Mouse (Mus musculus) liver, embryonic 11.5 days (tissue): Measurements from ENCODE around the gene Tdrd6. TPM values are rescaled to one million over a fixed set of nuclear protein-coding genes. Genes with fewer than 3 reads are reported as not detected.
A peak's percentile ranks its signal among the peaks of the same experiment; 100 is the strongest.

Experiments
- ATAC-seq: fragments of 200-750 bp; cut with Nextera tagmentation; replicated peaks from 2 replicates; pipeline ENCODE4 v1.8.0; 2017; ENCODE audit warnings: moderate number of reproducible peaks, mild to moderate bottlenecking, moderate TSS enrichment, moderate library complexity; ENCODE audit not compliant: low FRiP score
- DNase-seq: peaks from one replicate; pipeline ENCODE4 v3.0.0-alpha.2; 2017; ENCODE audit warnings: low spot score
- H3K27ac ChIP-seq: fragments of 300-500 bp; sonication (generic); 2 replicates; pipeline ENCODE4 v1.5.1; 2014; ENCODE audit warnings: mild to moderate bottlenecking, low read depth, low read length, control low read depth
- H3K27me3 ChIP-seq: fragments of 300-500 bp; sonication (generic); replicated peaks from 2 replicates; pipeline ENCODE4 v1.6.1; 2014; ENCODE audit warnings: low read length, mixed read lengths; ENCODE audit not compliant: control insufficient read depth, insufficient read depth
- H3K36me3 ChIP-seq: fragments of 300-500 bp; sonication (generic); 2 replicates; pipeline ENCODE4 v1.6.1; 2014; ENCODE audit warnings: mild to moderate bottlenecking, low read length, moderate library complexity, mixed read lengths; ENCODE audit not compliant: control insufficient read depth, insufficient read depth
- H3K4me1 ChIP-seq: fragments of 300-500 bp; sonication (generic); replicated peaks from 2 replicates; pipeline ENCODE4 v1.6.1; 2014; ENCODE audit warnings: low read length, mixed read lengths; ENCODE audit not compliant: control insufficient read depth, insufficient read depth
- H3K4me2 ChIP-seq: fragments of 300-500 bp; sonication (generic); 2 replicates; pipeline ENCODE4 v1.6.1; 2014; ENCODE audit warnings: mild to moderate bottlenecking, control low read depth, moderate library complexity
- H3K4me3 ChIP-seq: fragments of 300-500 bp; sonication (generic); 2 replicates; pipeline ENCODE4 v1.5.1; 2014; ENCODE audit warnings: low read depth, low read length, control low read depth
- H3K9ac ChIP-seq: fragments of 300-500 bp; sonication (generic); 2 replicates; pipeline ENCODE4 v1.6.1; 2014; ENCODE audit warnings: low read depth, low read length, control low read depth
- H3K9me3 ChIP-seq: fragments of 300-500 bp; sonication (generic); 2 replicates; pipeline ENCODE4 v1.6.1; 2016; ENCODE audit warnings: low read length, inconsistent platforms, mixed read lengths; ENCODE audit not compliant: control insufficient read depth
- whole genome bisulfite sequencing: fragments of 180-500 bp; shearing (Covaris S2); extraction: QIAGEN DNeasy Blood & Tissue Kit; methylation state at CpG from one replicate; pipeline ENCODE4 v1.1.7; 2014; 5-methylcytosine and 5-hydroxymethylcytosine counted together
- polyA plus RNA-seq: library from polyadenylated mRNA; unstranded; fragments of >200 nt; fragmentation: Nextera tagmentation; extraction: Ambion mirVana; gene quantifications from 2 replicates; pipeline ENCODE4 v1.2.1, GENCODE M21; 2014

Gene Tdrd6
- polyA plus RNA-seq, 1 experiment from 2014 or later = 0.15 TPM

DNA sequence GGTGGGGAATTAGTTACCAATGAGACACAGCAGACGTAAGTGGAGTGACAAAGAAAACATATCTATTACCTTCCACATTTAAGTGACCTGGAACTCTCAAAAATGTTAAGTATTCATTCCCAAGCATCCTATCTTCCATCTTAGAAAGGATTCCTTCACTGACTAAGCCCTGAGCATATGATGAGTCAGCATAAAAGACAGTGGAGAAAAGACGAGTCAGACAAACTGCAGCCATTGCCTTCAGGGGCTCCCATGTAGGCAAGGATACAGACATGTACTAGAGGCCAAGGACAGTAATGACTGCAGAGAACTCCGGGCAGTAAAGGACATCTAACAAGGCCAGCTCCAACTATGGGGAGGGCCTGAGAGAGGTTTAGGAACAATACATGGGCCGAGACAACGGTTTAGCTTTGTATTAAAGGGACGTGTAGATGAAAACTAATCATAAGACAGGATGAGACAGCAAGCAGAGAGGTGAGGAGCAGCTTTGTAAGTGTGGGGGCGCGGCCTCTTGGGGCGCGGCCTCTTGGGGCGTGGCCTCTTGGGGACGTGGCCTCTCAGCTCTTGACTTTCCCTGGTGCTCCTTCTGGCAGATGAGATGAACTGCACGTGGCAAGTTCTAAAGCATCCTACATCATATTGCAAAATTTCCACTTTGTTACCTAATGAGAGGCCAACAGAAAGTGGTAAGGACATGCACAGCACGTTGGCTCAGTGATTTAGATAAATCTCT, 21.4 kb upstream of the Tdrd6 start:
- Histone ChIP-seq H3K9me3 (no peaks in the 10 kb centered on the region), H3K9ac (no peak overlapping the region), H3K4me2 (no peak overlapping the region), H3K4me1 (no peaks in the 10 kb centered on the region), H3K27me3 (no peaks in the 10 kb centered on the region), H3K4me3 (no peak overlapping the region), H3K36me3 (no peaks in the 10 kb centered on the region), H3K27ac (no peak overlapping the region)
- ATAC-seq (0 out of 2 replicates have a peak, but pooled peaks have one; percentile 45), DNase-seq (no peak)
- WGBS = 63% methylated on average over 14 of the region's 14 CpGs

DNA sequence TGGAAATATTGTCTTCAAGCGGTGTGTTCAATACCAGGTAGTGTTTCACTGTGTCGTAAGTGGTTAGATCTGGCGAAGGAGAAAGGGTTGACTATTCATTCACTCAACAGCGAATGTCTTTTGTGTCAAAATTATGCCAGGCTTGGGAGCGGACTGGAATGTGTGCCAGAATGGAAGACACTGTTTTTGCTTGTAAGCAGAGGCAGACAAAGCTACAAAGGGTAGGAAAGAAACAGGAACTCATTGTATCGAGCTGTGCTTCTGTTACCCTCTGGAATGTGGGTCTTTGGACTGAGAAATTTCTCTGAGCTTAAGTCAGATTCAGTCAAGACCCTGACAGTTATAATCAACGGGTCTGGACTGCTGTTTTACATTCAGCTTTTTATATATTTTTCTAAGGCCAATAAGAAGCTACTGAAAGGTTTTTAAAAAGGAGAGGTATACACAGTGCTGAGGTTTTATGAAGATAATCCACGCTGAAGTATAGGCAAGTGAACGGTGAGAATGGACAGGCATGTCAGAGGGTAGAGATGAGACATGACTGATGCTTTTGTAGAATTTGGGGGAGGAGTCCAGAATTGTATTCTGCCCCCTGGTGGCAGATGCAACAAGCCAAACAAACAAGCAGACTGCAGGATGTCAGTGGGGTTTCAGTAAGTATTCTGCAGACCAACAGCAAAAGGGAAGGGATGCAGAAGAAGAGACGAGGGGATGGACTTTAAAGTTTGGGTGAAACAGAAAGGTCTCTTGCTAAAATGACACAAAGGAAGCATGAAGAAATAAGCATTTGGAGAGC, 19.7 kb upstream of the Tdrd6 start:
- H3K9me3 ChIP-seq = no peaks in the 10 kb centered on the region
- no peak overlapping the region for H3K9ac ChIP-seq
- no peak overlapping the region for H3K27ac ChIP-seq
- 84% methylated on average over 10 of the region's 10 CpGs for WGBS
- H3K4me1 ChIP-seq = no peaks in the 10 kb centered on the region
- no peaks in the 10 kb centered on the region for H3K36me3 ChIP-seq
- H3K27me3 ChIP-seq = no peaks in the 10 kb centered on the region
- DNase-seq = no peak
- H3K4me2 ChIP-seq = no peak overlapping the region
- ATAC-seq = no peak
- H3K4me3 ChIP-seq = no peak overlapping the region

DNA sequence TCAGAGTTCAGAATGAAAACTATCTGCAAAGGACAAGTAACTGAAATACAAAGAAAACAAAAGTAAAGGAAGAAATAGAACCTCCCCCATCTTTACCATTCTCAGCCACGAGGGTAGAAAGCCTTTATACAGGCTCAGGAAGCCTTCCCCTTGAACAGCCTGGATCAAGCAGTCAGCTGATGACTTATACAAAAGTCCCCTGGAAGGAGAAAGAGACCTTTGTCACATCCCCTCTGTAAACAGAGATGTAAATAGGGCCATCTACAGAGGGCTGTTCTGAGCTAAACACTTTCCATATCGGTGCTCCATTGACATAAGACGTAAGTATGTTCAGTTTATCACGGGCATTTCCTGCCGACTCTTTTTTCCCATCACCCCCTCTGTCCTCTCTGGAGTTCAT, 16.8 kb upstream of the Tdrd6 start:
- no peak overlapping the region for H3K4me3 ChIP-seq
- H3K4me2 ChIP-seq = no peak overlapping the region
- H3K36me3 ChIP-seq = no peaks in the 10 kb centered on the region
- no peak overlapping the region for H3K27ac ChIP-seq
- H3K27me3 ChIP-seq = no peaks in the 10 kb centered on the region
- no peaks in the 10 kb centered on the region for H3K9me3 ChIP-seq
- H3K4me1 ChIP-seq = no peaks in the 10 kb centered on the region; the same call in 1 of the 2 replicates
- 70% methylated on average over 5 of the region's 5 CpGs for WGBS
- no peak overlapping the region for H3K9ac ChIP-seq
- ATAC-seq (no peak), DNase-seq (no peak)

DNA sequence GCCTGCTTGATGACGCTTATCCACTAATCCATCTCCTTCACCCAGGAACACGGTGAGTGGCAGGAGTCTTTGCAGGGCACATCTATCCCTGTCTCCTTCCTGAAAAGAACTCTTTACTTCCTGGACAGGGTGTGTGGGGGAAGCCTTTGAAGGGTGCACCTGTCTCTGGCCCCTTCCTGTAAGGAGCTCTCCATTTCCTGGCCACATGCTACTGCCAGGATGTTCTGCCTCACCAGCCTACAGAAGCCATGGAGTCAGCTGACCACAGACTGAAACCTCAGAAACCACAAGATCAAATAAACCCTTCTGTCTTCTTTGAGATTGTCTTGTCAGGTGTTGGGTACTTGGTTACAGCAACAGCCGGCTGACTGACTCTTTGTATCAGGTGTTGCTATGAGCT, 15.0 kb upstream of the Tdrd6 start:
- ATAC-seq = no peak
- no peaks in the 10 kb centered on the region for H3K36me3 ChIP-seq
- no peak overlapping the region for H3K9ac ChIP-seq
- H3K27ac ChIP-seq = no peak overlapping the region
- no peaks in the 10 kb centered on the region for H3K27me3 ChIP-seq
- H3K4me3 ChIP-seq = no peak overlapping the region
- DNase-seq = no peak
- no peaks in the 10 kb centered on the region for H3K9me3 ChIP-seq
- WGBS = 73% methylated on average over 3 of the region's 3 CpGs
- H3K4me1 ChIP-seq = no peaks in the 10 kb centered on the region; the same call in 1 of the 2 replicates
- no peak overlapping the region for H3K4me2 ChIP-seq

DNA sequence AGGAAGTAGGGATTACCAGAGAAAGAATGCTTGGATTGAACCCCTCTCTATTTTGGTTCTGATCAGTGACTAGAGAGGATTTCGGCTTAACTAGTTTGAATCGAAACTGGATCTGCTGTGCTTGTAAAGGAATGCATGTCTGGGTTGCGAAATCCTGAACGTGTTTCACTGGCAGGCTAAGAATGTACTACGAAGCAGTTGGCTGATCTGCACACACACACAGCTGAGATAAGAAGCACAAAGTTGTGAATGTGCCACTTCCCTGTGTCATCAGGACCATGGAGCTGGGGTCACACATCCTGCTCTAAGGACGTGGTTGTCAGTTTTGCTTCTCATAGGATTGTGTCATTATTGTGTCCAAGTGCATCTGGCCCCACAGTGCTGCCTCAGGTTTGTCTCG, 14.3 kb upstream of the Tdrd6 start:
- WGBS = 37% methylated on average over 7 of the region's 7 CpGs
- Histone ChIP-seq H3K36me3 (no peaks in the 10 kb centered on the region), H3K9ac (no peak overlapping the region), H3K27me3 (no peaks in the 10 kb centered on the region), H3K9me3 (no peaks in the 10 kb centered on the region), H3K4me2 (no peak overlapping the region), H3K4me1 (no peaks in the 10 kb centered on the region; the same call in 1 of the 2 replicates), H3K4me3 (no peak overlapping the region), H3K27ac (no peak overlapping the region)
- DNase-seq = no peak
- no peak for ATAC-seq

DNA sequence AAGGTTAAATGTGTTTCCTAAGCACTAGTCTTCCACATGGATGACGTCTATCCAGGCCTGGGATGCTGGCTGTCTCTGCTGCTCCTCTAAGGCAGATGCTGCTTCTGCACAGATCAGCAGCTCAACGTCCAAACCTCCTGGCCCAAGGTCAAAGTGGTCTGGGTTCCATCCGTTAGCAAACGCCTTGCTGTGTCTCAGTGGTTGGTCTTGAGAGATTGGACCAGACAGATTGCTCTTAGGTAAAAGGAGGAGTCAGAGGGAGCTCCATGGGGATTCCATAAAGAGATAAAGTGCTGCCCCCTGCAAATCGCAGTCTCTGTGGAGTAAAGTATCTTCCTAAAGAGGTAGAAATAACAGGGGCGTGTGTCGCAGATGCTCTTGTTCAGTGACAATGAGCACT, 13.1 kb upstream of the Tdrd6 start:
- 70% methylated on average over 7 of the region's 7 CpGs for WGBS
- no peak for ATAC-seq
- no peak overlapping the region for H3K4me2 ChIP-seq

DNA sequence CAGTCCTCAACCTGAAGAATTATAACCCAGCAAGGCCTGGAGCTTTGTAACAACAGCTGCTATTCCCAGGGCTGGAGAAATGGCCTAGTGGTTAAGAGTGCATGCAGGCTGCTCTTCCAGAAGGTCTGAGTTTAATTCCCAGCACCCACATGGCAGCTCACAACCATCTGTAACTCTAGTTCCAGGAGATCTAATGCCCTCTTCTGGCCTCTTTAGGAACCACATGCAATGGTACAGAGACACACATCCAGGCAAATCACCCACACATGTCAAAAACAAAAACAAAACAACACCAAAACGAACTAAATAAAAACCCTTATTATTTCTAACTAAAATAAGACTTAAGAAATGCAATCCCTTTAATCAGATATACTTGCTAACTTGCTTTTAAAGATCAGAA, 10.7 kb upstream of the Tdrd6 start:
- no peak for ATAC-seq
- H3K36me3 ChIP-seq = no peaks in the 10 kb centered on the region

More for the DNA sequence above, 13.1 kb upstream of the Tdrd6 start:
- Histone ChIP-seq H3K36me3 (no peaks in the 10 kb centered on the region), H3K9ac (no peak overlapping the region), H3K4me3 (no peak overlapping the region), H3K27me3 (no peaks in the 10 kb centered on the region), H3K27ac (no peak overlapping the region), H3K4me1 (no peaks in the 10 kb centered on the region; the same call in 1 of the 2 replicates), H3K9me3 (no peaks in the 10 kb centered on the region)
- DNase-seq = no peak

DNA sequence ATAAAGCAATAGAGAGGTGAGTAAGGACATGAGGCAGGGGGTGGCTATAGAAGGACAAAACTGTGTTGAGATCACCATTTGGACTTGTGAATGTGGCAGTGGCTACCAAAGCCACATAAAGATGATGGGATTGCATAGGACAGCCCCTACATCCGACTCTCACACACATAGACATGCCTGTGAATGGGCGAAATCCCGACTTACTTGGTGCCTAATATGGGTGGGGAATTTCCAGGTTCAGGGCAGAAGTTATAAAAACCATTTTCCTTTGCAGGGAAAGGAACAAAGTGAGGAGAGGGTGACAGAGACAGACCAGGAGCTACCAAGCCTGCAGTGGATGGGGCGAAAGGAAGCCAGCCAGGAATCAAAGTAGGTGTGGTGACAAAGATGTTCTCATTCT, 7.0 kb upstream of the Tdrd6 start:
- 86% methylated on average over 4 of the region's 4 CpGs for WGBS

More for the DNA sequence above, 10.7 kb upstream of the Tdrd6 start:
- no peak overlapping the region for H3K27ac ChIP-seq
- no peaks in the 10 kb centered on the region for H3K9me3 ChIP-seq
- no peak overlapping the region for H3K9ac ChIP-seq
- H3K4me1 ChIP-seq = no peaks in the 10 kb centered on the region; the same call in 1 of the 2 replicates
- no peaks in the 10 kb centered on the region for H3K27me3 ChIP-seq
- no peak overlapping the region for H3K4me3 ChIP-seq
- WGBS = 62% methylated on average over 1 of the region's 1 CpGs
- no peak for DNase-seq
- no peak overlapping the region for H3K4me2 ChIP-seq

More for the DNA sequence above, 7.0 kb upstream of the Tdrd6 start:
- H3K9me3 ChIP-seq = no peaks in the 10 kb centered on the region
- H3K4me2 ChIP-seq = no peak overlapping the region
- no peaks in the 10 kb centered on the region for H3K4me1 ChIP-seq
- H3K27me3 ChIP-seq = 0 out of 2 replicates have a peak, but pooled peaks cover 3% of the 10 kb centered on the region
- H3K36me3 ChIP-seq = no peaks in the 10 kb centered on the region
- DNase-seq (no peak), ATAC-seq (no peak)
- H3K4me3 ChIP-seq = no peak overlapping the region
- H3K27ac ChIP-seq = no peak overlapping the region
- H3K9ac ChIP-seq = no peak overlapping the region
